Mouse (Mus musculus) hindbrain, postnatal 0 days (tissue): ENCODE results near the gene Cx3cr1. TPM values are rescaled to one million over a fixed set of nuclear protein-coding genes. Genes with fewer than 3 reads are reported as not detected.

Experiments
- ATAC-seq: fragments of 200-750 bp; cut with Nextera tagmentation; 2 replicates; pipeline ENCODE4 v1.8.0; 2017; ENCODE audit warnings: mild to moderate bottlenecking, moderate TSS enrichment, moderate library complexity
- DNase-seq: peaks from one replicate; pipeline ENCODE4 v3.0.0-alpha.2; 2015; ENCODE audit warnings: low spot score
- H3K27ac ChIP-seq: fragments of 300-500 bp; sonication (generic); 2 replicates; pipeline ENCODE4 v1.5.1; 2014; ENCODE audit warnings: mild to moderate bottlenecking
- H3K27me3 ChIP-seq: fragments of 300-500 bp; sonication (generic); 2 replicates; pipeline ENCODE4 v1.6.1; 2014; ENCODE audit warnings: low read length, mixed read lengths; ENCODE audit not compliant: insufficient read depth
- H3K36me3 ChIP-seq: fragments of 300-500 bp; sonication (generic); 2 replicates; pipeline ENCODE4 v1.6.1; 2014; ENCODE audit warnings: low read length, mixed read lengths; ENCODE audit not compliant: insufficient read depth
- H3K4me1 ChIP-seq: fragments of 300-500 bp; sonication (generic); 2 replicates; pipeline ENCODE4 v1.6.1; 2014; ENCODE audit warnings: antibody characterized with exemption, low read length, mixed read lengths; ENCODE audit not compliant: insufficient read depth
- H3K4me2 ChIP-seq: fragments of 300-500 bp; sonication (generic); 2 replicates; pipeline ENCODE4 v1.6.1; 2014; ENCODE audit warnings: low read depth, mild to moderate bottlenecking, low read length, moderate library complexity, mixed read lengths
- H3K4me3 ChIP-seq: fragments of 300-500 bp; sonication (generic); 2 replicates; pipeline ENCODE4 v1.5.1; 2014; ENCODE audit warnings: low read length
- H3K9ac ChIP-seq: fragments of 300-500 bp; sonication (generic); replicated peaks from 2 replicates; pipeline ENCODE4 v1.6.1; 2014; ENCODE audit warnings: mild to moderate bottlenecking, low read length, moderate library complexity, mixed read lengths
- H3K9me3 ChIP-seq: fragments of 300-500 bp; sonication (generic); 2 replicates; pipeline ENCODE4 v1.6.1; 2016; ENCODE audit warnings: low read length, mixed read lengths
- CTCF ChIP-seq: IDR thresholded peaks from 2 replicates; pipeline ENCODE4 v1.5.1; 2016; ENCODE audit warnings: antibody characterized with exemption, control low read depth, low read depth
- WGBS: fragments of 180-500 bp; shearing (Covaris S2); extraction: QIAGEN DNeasy Blood & Tissue Kit; methylation state at CpG from one replicate; pipeline ENCODE4 v1.1.7; 2014; 5-methylcytosine and 5-hydroxymethylcytosine counted together
- polyA plus RNA-seq: library from polyadenylated mRNA; unstranded; fragments of >200 nt; fragmentation: Nextera tagmentation; extraction: Ambion mirVana; gene quantifications from 2 replicates; pipeline ENCODE4 v1.2.1, GENCODE M21; 2015
- total RNA-seq: library from RNA; depleted of rRNA; stranded (reverse); fragments of >200 nt; gene quantifications from 2 replicates; pipeline ENCODE4 v1.2.3, GENCODE M21; 2014

Cx3cr1 gene
- total and polyA plus RNA-seq, 2 experiments from 2014 or later = 12.2 to 17.3 TPM

DNA sequence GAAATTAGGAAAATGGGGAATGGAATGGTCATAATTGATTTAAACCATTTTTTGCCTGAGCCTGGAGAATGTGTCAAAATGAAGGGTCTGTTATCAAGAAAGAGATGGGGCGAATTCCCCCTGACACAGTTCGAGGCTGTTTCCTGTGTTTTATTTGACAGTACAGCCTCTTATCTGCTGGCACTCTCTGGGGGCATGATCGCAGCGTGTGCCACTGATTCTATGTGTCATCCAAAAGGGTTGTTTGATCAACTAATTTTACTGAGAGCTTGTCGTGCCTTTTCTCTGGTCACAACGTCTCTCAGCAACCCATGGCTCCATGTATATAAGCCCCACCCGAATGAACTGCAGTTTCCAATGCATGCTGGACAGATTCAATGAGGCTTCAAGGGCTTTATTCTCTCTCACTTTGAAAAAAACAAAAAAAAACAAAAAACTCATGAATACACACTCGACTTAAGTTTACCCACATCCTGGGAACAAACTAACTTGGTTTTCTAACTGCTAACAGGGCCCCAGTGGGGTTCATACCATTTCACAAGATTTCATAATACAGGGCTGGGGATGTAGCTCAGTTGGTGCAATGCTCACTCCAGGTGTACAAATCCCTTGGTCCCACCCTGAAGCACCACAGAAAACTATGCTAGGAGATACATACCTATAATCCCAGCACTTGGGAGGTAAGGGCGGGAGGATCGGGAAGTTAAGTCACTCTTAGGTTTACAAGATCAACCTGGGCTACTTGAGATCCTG is 76.4 kb downstream of the Cx3cr1 start:
- H3K4me1 ChIP-seq = no peaks in the 10 kb centered on the region
- no peak overlapping the region for H3K4me2 ChIP-seq
- no peak overlapping the region for H3K4me3 ChIP-seq
- WGBS = 72% methylated on average over 10 of the region's 10 CpGs
- H3K9ac ChIP-seq = no peak overlapping the region
- H3K36me3 ChIP-seq = no peaks in the 10 kb centered on the region
- DNase-seq (no peak), ATAC-seq (no peak)
- no peak overlapping the region for H3K27ac ChIP-seq
- no peaks in the 10 kb centered on the region for H3K27me3 ChIP-seq
- TF ChIP-seq CTCF = no peak
- no peaks in the 10 kb centered on the region for H3K9me3 ChIP-seq

DNA sequence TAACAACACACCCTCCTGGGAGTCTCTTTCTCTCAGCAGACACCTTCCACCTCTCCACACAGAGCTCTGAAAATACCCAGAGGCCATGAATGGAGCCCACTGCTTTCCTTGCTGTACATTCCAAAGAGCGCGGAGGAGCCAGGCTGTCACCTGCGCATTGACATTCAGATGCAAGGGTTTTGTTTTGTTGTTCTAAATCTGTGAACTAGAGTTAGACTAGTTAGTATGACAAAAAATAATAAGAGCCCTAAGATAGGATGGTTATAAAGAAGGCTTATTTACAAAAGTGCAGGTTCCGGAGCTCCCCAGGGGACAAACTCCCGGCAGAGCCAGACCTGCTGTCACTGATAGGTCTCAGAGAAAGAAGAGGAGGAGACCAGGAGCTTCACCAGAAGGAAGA is 78.4 kb downstream of the Cx3cr1 start:
- Histone ChIP-seq H3K4me2 (no peak overlapping the region), H3K9ac (no peak overlapping the region), H3K9me3 (no peaks in the 10 kb centered on the region), H3K36me3 (no peaks in the 10 kb centered on the region), H3K27ac (no peak overlapping the region), H3K4me1 (no peaks in the 10 kb centered on the region), H3K4me3 (no peak overlapping the region), H3K27me3 (no peaks in the 10 kb centered on the region)
- no peak for TF ChIP-seq CTCF
- WGBS = 20% methylated on average over 5 of the region's 5 CpGs
- no peak for ATAC-seq
- no peak for DNase-seq

DNA sequence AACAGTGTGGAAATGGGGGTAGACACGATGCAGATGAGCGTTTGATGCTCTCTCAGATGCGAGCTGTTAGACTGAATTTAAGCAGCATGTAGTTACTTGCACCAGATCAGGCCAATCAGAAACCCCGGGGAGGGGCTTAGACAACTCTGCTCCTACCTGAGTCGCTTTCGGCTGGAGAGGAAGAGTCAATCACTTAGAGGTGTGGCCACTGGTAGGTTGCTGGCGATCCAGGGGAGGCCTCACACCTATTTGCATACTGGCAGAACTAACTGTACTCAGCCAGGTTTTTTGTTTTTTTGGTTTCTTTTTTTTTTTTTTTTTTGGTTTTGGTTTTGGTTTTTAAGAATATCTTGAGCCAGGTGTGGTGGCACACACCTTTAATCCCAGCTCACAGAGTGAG is 81.4 kb downstream of the Cx3cr1 start:
- no peak for ATAC-seq
- H3K4me2 ChIP-seq = no peak overlapping the region
- H3K9ac ChIP-seq = no peak overlapping the region
- H3K27ac ChIP-seq = no peak overlapping the region
- no peaks in the 10 kb centered on the region for H3K4me1 ChIP-seq
- H3K4me3 ChIP-seq = no peak overlapping the region
- 56% methylated on average over 7 of the region's 7 CpGs for WGBS
- TF ChIP-seq CTCF = no peak
- no peaks in the 10 kb centered on the region for H3K36me3 ChIP-seq
- no peaks in the 10 kb centered on the region for H3K27me3 ChIP-seq
- no peak for DNase-seq
- no peaks in the 10 kb centered on the region for H3K9me3 ChIP-seq

DNA sequence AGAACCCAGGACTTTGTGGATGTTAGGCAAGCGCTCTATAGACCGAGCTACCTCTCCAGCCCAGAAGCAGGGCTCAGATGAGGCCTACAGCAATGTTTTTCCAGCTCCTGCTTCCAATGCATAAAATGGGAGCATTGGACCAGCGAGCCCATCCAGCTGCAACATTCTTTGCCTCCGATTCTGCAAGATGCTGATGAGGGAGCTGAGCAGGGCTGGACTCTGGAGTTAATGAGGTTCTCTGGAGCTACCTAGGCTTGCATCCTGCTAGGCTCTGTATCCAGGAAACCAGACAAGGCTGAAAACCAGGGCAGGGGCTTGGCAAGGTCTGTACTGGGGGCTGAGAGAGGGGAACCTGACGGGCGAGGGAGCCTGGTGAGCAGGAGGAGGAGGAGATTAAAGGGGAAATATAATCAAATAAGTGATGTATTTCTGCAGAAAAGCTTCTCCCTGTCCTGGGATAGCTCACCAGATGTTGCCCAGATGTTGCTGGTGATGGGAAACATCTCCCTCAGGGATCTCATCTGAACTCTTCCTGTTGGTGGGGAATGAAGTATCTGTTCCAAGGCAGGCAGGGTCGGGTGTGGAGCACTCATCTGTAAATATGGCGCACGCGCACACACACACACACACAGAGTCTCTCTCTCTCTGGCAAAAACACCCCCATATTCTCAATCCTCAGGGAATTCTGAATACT is 83.7 kb downstream of the Cx3cr1 start:
- TF ChIP-seq CTCF = no peak
- 68% methylated on average over 10 of the region's 10 CpGs for WGBS
- H3K27ac ChIP-seq = no peak overlapping the region
- DNase-seq (peak; percentile 1), ATAC-seq (no peak)
- H3K27me3 ChIP-seq = no peaks in the 10 kb centered on the region
- peaks cover 20% of the 10 kb centered on the region for H3K4me1 ChIP-seq
- no peak overlapping the region for H3K4me2 ChIP-seq
- no peak overlapping the region for H3K4me3 ChIP-seq
- H3K36me3 ChIP-seq = no peaks in the 10 kb centered on the region
- no peaks in the 10 kb centered on the region for H3K9me3 ChIP-seq
- no peak overlapping the region for H3K9ac ChIP-seq

DNA sequence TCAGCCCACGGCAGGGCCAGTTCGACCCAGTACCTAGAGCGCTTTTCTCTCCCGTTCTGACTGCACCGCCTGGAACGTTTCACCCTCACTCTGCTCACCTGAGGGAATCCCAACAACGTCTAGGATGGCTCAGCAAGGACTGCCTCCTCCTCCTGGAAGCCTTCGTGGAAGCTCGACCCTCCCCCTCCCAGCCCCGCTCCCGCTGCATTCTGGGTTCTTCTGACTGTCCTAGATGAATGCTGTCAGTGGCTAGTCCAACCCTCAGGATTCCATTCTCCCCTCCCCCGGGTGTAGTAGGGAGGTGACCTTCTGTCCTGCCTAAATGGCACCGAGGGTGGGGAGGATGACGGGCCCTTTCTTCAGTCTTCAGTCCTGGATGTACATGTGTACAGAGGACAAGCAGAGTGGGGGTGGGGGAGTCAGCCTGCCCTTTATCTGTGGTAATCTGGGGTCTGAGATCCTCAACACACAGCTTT is 85.1 kb downstream of the Cx3cr1 start, which contains the start of gene Csrnp1:
Csrnp1 (minus strand) TSS at position 123 of the 476 bp plus-strand sequence.
- peak within 1 kb of the TSS; percentile 79 for H3K27ac ChIP-seq
- H3K4me2 ChIP-seq = peak within 1 kb of the TSS; percentile 92
- 13% methylated on average over 14 of the region's 14 CpGs for WGBS
- peaks cover 20% of the 10 kb centered on the region for H3K4me1 ChIP-seq
- H3K27me3 ChIP-seq = no peaks in the 10 kb centered on the region
- peak within 1 kb of the TSS; percentile 60 for H3K9ac ChIP-seq
- no peaks in the 10 kb centered on the region for H3K9me3 ChIP-seq
- DNase-seq (no peak), ATAC-seq (no peak)
- no peak for TF ChIP-seq CTCF
- H3K36me3 ChIP-seq = no peaks in the 10 kb centered on the region
- H3K4me3 ChIP-seq = peak within 1 kb of the TSS; percentile 59

DNA sequence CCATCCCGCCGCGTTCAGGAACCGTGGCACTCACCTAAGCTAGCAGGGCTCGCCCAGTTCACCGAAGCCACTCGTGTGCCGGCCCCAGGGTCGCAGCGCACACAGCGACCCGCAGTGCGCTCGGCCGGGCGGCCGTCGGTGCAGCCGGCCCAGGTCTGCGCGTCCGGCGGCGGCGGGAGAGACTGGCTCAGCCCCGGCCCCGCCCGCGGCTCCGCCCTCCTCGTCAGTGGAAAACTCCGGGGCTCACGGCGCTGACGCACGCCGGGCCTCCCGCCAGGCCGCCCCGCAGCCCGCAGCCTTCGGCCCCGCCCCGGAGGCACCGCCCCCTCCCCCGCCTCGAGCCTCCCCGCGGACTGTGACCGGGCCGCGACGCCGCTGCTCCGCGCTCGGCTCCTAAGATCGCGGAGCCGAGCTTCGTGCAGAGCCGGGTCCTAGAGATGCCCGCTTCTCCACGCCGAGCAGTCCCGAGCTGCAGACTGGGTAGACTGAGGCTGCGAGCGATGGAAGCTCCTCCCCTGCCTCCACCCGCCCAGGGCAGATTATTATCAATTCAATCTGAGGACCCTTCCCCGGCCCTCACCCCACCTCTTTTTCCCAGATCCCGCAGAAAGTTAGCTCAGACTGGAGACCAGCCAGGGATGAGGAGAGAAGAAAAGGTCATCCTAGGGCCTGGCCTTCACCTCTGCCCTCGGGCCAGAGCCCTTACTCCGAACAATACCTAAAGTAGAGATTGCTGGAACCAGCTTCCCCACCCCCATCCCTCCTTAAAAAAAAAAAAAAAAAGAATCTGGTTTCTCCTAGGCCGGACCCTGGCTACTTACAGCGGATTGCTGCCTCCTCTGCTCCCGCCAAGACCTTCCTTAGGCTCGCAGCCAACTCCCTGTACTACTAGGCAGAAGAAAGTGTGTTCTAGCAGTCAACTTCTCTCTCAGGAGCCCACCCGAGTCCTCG is 85.8 kb downstream of the Cx3cr1 start:
- no peak for TF ChIP-seq CTCF
- 2% methylated on average over 51 of the region's 79 CpGs for WGBS
- no peaks in the 10 kb centered on the region for H3K36me3 ChIP-seq

More for the DNA sequence above, 85.8 kb downstream of the Cx3cr1 start:
- Histone ChIP-seq H3K4me3 (peak overlapping the region; percentile 59), H3K4me1 (peaks cover 20% of the 10 kb centered on the region), H3K27ac (peak overlapping the region; percentile 79), H3K4me2 (peak overlapping the region; percentile 92), H3K9ac (peak overlapping the region; percentile 60), H3K27me3 (no peaks in the 10 kb centered on the region), H3K9me3 (no peaks in the 10 kb centered on the region)
- DNase-seq (peak; percentile 82), ATAC-seq (peak; percentile 68)
